Comparison of ENCODE assay signal across 15 mouse cellular contexts in the genomic region with DNA sequence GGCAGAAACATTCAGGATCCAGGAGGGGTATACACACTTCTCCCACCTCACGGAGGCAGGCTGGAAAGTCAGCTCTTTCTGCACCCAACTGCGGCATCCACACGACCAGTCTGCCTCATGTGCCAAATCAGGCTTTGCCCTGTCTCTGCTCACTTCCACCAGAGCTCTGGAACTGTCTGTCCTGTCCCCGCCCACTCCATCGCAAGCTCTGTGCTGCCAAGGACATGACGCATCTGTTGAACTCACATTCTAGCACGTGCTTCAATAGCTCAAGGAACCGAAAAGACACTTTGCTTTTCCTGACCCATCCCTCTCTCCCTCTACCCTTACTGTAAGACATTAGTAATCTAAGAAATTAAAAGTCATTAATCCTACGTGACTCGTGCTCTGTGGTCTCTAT. TPM values are rescaled to one million over a fixed set of nuclear protein-coding genes. Genes with fewer than 3 reads are reported as not detected.
A peak's percentile ranks its signal among the peaks of the same experiment; 100 is the strongest.
DNase-seq lines count a peak whose midpoint lies in the region.
"Had no signal": no experiment of that assay in that cellular context is flagged by ENCODE, and none has a peak within 500 bp of the region (broad histone marks: within the 10 kb centered on the region; RNA-seq: fewer than 3 reads in every experiment).

No protein-coding gene starts in this region.

- H3K36me3 ChIP-seq in hindbrain, embryonic 10.5 days, result peaks cover 47% of the 10 kb centered on the region
- H3K36me3 ChIP-seq: liver, embryonic 12.5 days had no signal

- H3K4me1 ChIP-seq in hindbrain, embryonic 10.5 days (replicated peaks), result 0 out of 2 replicates have a peak, but pooled peaks cover 2% of the 10 kb centered on the region
- H3K4me1 ChIP-seq: liver, embryonic 12.5 days had no signal

- intact Hi-C loops in left cerebral cortex, postnatal 4 days (cut with DNase I), result no loop called here

- H3K4me3 ChIP-seq in hindbrain, embryonic 10.5 days, result no peak overlapping the region
- H3K4me3 ChIP-seq: liver, embryonic 12.5 days; myocyte had no signal

- DNase-seq in left cerebral cortex, adult 11 months (ENCODE audit: low spot score), result peak; percentile 47
- no peak for DNase-seq in left cerebral cortex, postnatal 4 days
- DNase-seq in MN1 (ENCODE audit: low spot score), result peak; percentile 70
- DNase-seq in brain, adult 2 months (ENCODE audit: low read depth, low spot score), result peak; percentile 74
- peak; percentile 44 for DNase-seq in lung, postnatal 14 days
- no peak for DNase-seq in embryo, embryonic 11 days
- DNase-seq in hindbrain, embryonic 10.5 days (ENCODE audit: low spot score), result no peak
- DNase-seq in kidney, postnatal 14 days, result no peak
- DNase-seq: forebrain, postnatal 0 days; kidney, postnatal 25 days; right cerebral cortex, postnatal 4 days; thymus, postnatal 25 days had no signal

- no peak overlapping the region for H3K27ac ChIP-seq in hindbrain, embryonic 10.5 days
- H3K27ac ChIP-seq: liver, embryonic 12.5 days had no signal

- H3K27me3 ChIP-seq in hindbrain, embryonic 10.5 days (ENCODE audit: insufficient read depth, poor library complexity, severe bottlenecking), result no peaks in the 10 kb centered on the region

- H3K9me3 ChIP-seq in hindbrain, embryonic 10.5 days, result no peaks in the 10 kb centered on the region
- H3K9me3 ChIP-seq: liver, embryonic 12.5 days had no signal

- 91% methylated on average over 10 of the region's 10 CpGs for WGBS in hindbrain, embryonic 10.5 days

RNA-seq across cellular contexts. Expression of gene Nt5c2, which starts 10.0 kb away (rescaled TPM):
- 10 to 100 TPM; 84.0 to 93.6 TPM for total RNA-seq in left cerebral cortex, postnatal 4 days (2021)
- polyA plus RNA-seq in hindbrain, embryonic 10.5 days (2016; fragmentation: Nextera tagmentation; extraction: Ambion mirVana), result 65.1 and 69.6 TPM in 2 replicates

RNA-seq across cellular contexts. Expression of gene Ina, which starts 10.5 kb away (rescaled TPM):
- total RNA-seq in left cerebral cortex, postnatal 4 days (2021), result 100 to 1,000 TPM; 246 to 250 TPM
- 75.7 and 248 TPM in 2 replicates for polyA plus RNA-seq in hindbrain, embryonic 10.5 days (2016; fragmentation: Nextera tagmentation; extraction: Ambion mirVana)
- polyA plus RNA-seq: heart, postnatal 0 days; myocyte had no signal

RNA-seq across cellular contexts. Expression of gene Pcgf6, which starts 25.8 kb away (rescaled TPM):
- total RNA-seq in left cerebral cortex, postnatal 4 days (2021), result 10 to 100 TPM; 25.0 to 26.1 TPM
- polyA plus RNA-seq in hindbrain, embryonic 10.5 days (2016; fragmentation: Nextera tagmentation; extraction: Ambion mirVana), result 28.0 and 35.8 TPM in 2 replicates

RNA-seq across cellular contexts. Expression of gene Taf5, which starts 42.6 kb away (rescaled TPM):
- total RNA-seq in left cerebral cortex, postnatal 4 days (2021), result 1 to 10 TPM; 7.8 to 8.6 TPM
- 6.7 and 7.0 TPM in 2 replicates for polyA plus RNA-seq in hindbrain, embryonic 10.5 days (2016; fragmentation: Nextera tagmentation; extraction: Ambion mirVana)

Comparison
In these comparisons a context has a peak if more than half of its experiments do, and no peak if none do; other contexts are left out.
1. DNase-seq: peak in left cerebral cortex, adult 11 months (single experiment), MN1 (single experiment), brain, adult 2 months (single experiment) and lung, postnatal 14 days (single experiment); none in left cerebral cortex, postnatal 4 days (single experiment), embryo, embryonic 11 days (single experiment), hindbrain, embryonic 10.5 days (single experiment) and kidney, postnatal 14 days (single experiment).